Mouse (Mus musculus): Measurements from ENCODE around the gene Pdzd11.

Pdzd11 gene

GRCm38 (mm10) chrX:100625802-100626793 is at the start of gene Pdzd11:
Gene Pdzd11, minus strand, starts transcription at chrX:100626568.
- peak; percentile 93 for DNase-seq

DNA sequence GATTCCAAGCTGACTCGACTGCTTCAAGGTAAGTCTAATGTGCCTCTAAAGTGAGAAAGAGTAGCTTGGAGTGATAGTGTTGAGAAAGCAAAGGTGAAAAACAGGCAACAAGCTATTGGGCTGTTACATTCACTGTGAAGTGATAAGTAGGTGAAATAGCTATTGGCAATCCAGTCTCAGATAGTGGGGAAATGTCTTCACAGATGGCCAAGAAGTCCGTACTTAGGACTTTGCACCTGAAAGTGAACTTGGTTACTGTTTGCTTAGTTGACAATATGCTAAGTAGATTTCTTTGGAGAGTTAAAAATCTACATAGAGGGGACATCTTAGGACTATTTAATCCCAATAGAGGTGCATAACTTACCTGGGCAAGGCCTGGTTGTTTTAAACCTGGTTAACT is 38.5 kb upstream of the Pdzd11 start:
- peak; percentile 54 for DNase-seq

GRCm38 (mm10) chrX:100652848-100653247 is 26.5 kb upstream of the Pdzd11 start:
- no peak for DNase-seq

DNA sequence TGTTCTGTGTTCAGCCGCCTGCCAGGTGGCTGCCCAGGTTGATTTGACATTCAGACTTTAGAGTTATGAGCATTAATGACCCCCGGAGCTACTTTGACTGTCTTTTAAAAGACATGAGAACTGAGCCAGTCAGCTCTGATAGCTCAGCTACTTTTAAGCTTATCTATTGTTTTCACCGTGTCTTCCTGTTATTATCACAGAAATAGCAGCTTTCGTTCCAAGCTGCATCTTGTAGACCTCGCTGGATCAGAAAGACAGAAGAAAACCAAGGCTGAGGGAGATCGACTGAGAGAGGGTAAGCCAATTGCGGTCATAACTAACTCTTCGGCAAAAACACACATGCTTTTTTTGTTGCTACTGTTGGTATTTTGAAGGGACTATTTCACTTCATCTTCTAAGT is 12.1 kb upstream of the Pdzd11 start:
- no peak for DNase-seq

- peak; percentile 70 for DNase-seq
These were observed 2.7 kb upstream of the Pdzd11 start for GRCm38 (mm10) chrX:100629076-100629475.

DNA sequence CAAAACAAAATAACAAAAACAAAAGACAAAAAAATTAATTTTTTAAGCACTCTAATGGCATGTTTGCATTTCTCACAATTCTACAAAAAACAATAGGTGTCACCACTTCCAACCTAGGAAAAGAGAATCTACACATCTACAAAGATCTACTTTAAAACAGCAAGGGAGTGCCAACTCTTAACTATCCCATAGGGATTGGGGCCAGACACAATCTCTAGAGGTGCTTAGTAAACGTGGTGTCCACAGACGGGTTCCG is 894 bp downstream of the Pdzd11 start, which contains the start of gene Kif4:
Kif4 (plus strand) TSS at position 192 of the 256 bp plus-strand sequence.
- no peak for DNase-seq

- DNase-seq = no peak
These were observed 1.2 kb downstream of the Pdzd11 start for GRCm38 (mm10) chrX:100625146-100625545.

DNA sequence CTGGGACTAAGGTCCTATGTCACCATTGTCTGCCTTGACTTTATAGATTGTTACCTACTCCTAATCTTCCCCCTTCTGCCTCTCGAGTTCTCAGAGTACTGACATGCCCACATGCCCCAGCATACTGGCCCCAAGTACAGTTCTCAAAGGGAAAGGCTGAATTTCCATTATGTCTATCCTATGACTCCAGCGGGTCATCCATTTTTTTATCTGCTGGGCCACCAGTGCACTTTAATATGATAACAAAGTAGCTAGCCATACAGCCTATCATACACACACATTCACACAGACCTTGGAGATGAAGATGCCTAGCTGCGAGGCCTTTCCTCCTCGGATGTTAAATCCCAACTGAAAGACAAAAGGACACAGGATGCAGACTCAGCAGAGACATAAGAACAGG is 2.1 kb downstream of the Pdzd11 start:
- DNase-seq = no peak

DNA sequence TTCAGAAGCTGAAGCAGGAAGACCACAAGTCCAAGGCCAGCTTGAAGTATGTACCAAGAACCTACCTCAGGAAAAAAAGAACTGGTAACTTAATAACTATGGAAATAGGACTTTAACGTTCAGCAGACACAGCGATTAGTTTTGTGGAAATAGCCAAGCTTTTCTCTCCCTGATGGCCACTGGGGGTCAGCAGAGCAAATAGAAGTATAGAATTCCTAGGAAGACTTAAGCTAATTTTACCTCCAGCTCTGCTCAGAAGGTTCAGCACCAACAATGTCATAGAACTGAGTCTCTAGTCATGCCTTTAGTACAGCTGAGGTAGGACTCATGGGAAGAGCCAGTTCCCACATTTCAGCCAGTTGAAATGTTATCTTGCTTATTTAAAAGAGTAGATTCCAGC is 5.0 kb downstream of the Pdzd11 start:
- DNase-seq = peak; percentile 42

- peak; percentile 55 for DNase-seq
These were observed 7.9 kb downstream of the Pdzd11 start for GRCm38 (mm10) chrX:100618488-100618887.

DNA sequence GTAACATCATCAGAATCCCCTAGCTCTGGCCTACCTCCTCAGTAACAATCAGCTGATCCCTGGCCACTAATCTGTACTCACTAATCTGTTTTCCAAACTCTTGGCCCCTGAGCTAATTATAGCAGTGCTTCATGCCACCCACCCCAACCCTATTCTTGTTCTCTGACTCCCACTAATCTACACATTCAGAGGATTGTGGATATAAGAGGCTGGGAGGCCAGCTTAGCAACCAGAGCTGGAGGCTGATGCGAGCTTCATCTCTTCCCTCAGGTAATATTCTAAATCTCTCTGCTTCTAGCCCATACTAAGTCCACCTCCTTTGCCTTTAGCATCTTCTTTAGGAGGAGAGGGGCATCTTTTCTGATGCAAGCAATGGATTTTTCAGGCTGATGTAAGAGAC is 21.1 kb downstream of the Pdzd11 start, which contains the start of gene Arr3:
Arr3 (plus strand) TSS at position 184 of the 400 bp plus-strand sequence.
- DNase-seq = no peak

DNA sequence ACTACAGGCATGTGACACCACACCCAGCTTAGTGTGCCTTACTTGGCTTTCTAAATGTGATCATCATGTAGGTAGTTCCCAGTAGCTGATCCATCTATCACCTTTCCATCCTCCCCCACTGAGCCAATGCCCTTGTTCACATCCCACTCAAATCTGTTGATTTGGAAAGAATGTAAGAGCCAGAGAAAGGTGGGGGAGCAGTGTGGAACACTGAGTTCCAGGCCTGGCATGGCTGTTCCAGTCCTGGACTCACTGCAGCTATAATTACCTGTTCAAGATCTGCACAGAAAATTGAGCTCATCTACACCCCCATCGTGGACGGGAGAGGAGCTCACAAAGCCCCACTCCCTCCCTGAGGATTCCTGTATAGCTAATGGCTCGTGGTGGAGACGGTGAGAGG is 26.6 kb downstream of the Pdzd11 start:
- DNase-seq = no peak

DNA sequence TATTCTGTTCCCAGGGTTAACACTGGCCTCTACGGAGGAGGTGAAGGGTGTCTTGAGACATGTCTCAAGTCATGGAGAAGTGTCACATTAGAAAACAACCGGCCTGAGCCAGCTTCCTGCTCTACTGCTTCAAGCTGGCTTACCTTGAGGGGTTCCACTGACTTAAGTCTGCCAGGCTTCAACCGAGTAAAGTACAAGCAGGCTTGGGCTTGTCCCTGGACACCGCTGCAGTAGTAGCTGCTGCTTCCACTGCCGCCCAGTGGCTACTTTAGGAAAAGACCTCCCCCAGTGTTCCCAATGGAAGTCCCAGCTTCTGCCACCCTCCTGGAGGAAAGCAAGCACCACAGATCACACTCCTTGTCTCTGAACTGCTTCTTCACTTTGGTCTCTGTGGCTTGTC is 28.9 kb downstream of the Pdzd11 start:
- peak; percentile 64 for DNase-seq

GRCm38 (mm10) chrX:100594791-100595190 is 31.6 kb downstream of the Pdzd11 start, which contains the start of gene P2ry4:
Gene P2ry4, minus strand, starts transcription at chrX:100594869.
- no peak for DNase-seq
